Mouse (Mus musculus) brain, embryonic 14.5 days (tissue): ENCODE results near the gene Bend5. TPM values are rescaled to one million over a fixed set of nuclear protein-coding genes. Genes with fewer than 3 reads are reported as not detected.

Experiments
- DNase-seq: peaks from one replicate; pipeline ENCODE4 v3.0.0-alpha.2; 2011; ENCODE audit warnings: low read depth
- CTCF ChIP-seq: fragments of 200-500 bp; IDR thresholded peaks from 2 replicates; pipeline ENCODE4 v1.5.1; 2012; ENCODE audit warnings: inconsistent platforms, mild to moderate bottlenecking, moderate library complexity, borderline replicate concordance; ENCODE audit not compliant: insufficient read depth, insufficient read length; ENCODE audit errors: extremely low read depth
- POLR2A ChIP-seq: fragments of 200-500 bp; IDR thresholded peaks from 2 replicates; pipeline ENCODE4 v1.6.1; 2012; ENCODE audit warnings: mild to moderate bottlenecking, inconsistent platforms, borderline replicate concordance; ENCODE audit not compliant: poor library complexity, insufficient read depth, insufficient read length, severe bottlenecking; ENCODE audit errors: extremely low read depth
- polyA plus RNA-seq: library from polyadenylated mRNA; depleted of rRNA; stranded (reverse); fragments of >200 nt; gene quantifications from 2 replicates; pipeline ENCODE4 v1.2.3, GENCODE M21; 2012

Gene Bend5
- polyA plus RNA-seq, 1 experiment = 53.1 TPM

GRCm38 (mm10) chr4:111495949-111496348 lies 81.1 kb downstream of the Bend5 start:
- TF ChIP-seq CTCF = peak; percentile 80; the same call in 1 of the 2 replicates
- no peak for TF ChIP-seq POLR2A
- DNase-seq = peak; percentile 63

GRCm38 (mm10) chr4:111498751-111499150 lies 83.9 kb downstream of the Bend5 start:
- TF ChIP-seq CTCF (no peak), POLR2A (no peak)

GRCm38 (mm10) chr4:111501441-111501840 lies 86.6 kb downstream of the Bend5 start:
- DNase-seq = no peak
- no peak for TF ChIP-seq POLR2A
- no peak for TF ChIP-seq CTCF

More at GRCm38 (mm10) chr4:111498751-111499150, 83.9 kb downstream of the Bend5 start:
- no peak for DNase-seq

- no peak for DNase-seq
Observed at GRCm38 (mm10) chr4:111502965-111503727, 88.3 kb downstream of the Bend5 start.

GRCm38 (mm10) chr4:111504952-111505351 lies 90.1 kb downstream of the Bend5 start:
- no peak for TF ChIP-seq CTCF
- no peak for TF ChIP-seq POLR2A
- DNase-seq = no peak

More at GRCm38 (mm10) chr4:111502965-111503727, 88.3 kb downstream of the Bend5 start:
- no peak for TF ChIP-seq CTCF
- no peak for TF ChIP-seq POLR2A
